Mouse (Mus musculus) urinary bladder, adult 2 months (tissue): Measurements from ENCODE around the gene Gm14525. TPM values are rescaled to one million over a fixed set of nuclear protein-coding genes. Genes with fewer than 3 reads are reported as not detected.
"Not testable (repeated sequence)": the region's sequence is repeated elsewhere in the genome, so short reads cannot be mapped to it uniquely, and the experiment has no call there.

Experiments
- DNase-seq: peaks from one replicate; pipeline ENCODE4 v3.0.0; 2022; ENCODE audit warnings: low spot score
- polyA plus RNA-seq: library from polyadenylated mRNA; depleted of rRNA; stranded (reverse); fragments of >200 nt; gene quantifications from 2 replicates; pipeline ENCODE4 v1.2.3, GENCODE M21; 2012; rRNA removed

Gene Gm14525
- not detected in 2 replicates for polyA plus RNA-seq

DNA sequence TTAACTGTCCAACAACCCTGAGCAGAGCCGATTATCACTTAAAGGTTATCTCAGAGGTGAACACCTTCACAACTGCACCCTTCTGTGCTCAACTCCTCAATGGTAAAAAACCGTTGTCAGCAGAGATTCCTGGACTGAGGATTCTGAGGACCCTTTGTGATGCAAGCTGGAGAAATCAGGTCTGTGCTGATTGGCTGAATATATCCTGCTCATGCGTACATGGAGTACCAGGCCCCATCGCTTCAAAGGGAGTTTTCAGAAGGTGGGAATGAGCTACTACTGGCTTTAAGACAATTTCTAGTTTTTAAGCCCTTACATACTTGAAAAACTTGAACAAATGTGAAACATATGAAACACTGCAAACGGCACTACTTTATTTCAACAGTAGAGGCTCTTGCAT is at the start of gene Gm14525:
TSS of gene Gm14525 (minus strand) at position 101 of the 400 bp plus-strand sequence.
- not testable (repeated sequence) for DNase-seq

Other genes starting within 250 kb of the Gm14525 start
- not detected in 2 replicates for gene Slx, start 157.1 kb downstream of the Gm14525 start, polyA plus RNA-seq
- not detected in 2 replicates for gene Gm6121, start 233.1 kb upstream of the Gm14525 start, polyA plus RNA-seq